Mouse (Mus musculus): ENCODE measurements around the gene Rarb. TPM values are rescaled to one million over a fixed set of nuclear protein-coding genes. Genes with fewer than 3 reads are reported as not detected.

Rarb gene
- polyA plus RNA-seq, 1 experiment = 22.2 TPM

- no peak overlapping the region for H3K27ac ChIP-seq (ENCODE audit: insufficient read depth, low read length)
- H3K4me1 ChIP-seq (ENCODE audit: control insufficient read depth, insufficient read depth, low read length) = no peaks in the 10 kb centered on the region
- TF ChIP-seq POLR2A (IDR thresholded peaks at IDR 0.05; ENCODE audit: extremely low read depth, insufficient read depth, low read length) (no peak), CTCF (IDR thresholded peaks at IDR 0.05; ENCODE audit: extremely low read depth, insufficient read depth, low read length) (no peak)
- H3K4me3 ChIP-seq (ENCODE audit: insufficient read depth, low read length) = no peak overlapping the region
Measured at GRCm38 (mm10) chr14:16554319-16554642, 264.7 kb downstream of the Rarb start.

- Histone ChIP-seq H3K27ac (ENCODE audit: insufficient read depth, low read length) (no peak overlapping the region), H3K4me3 (ENCODE audit: insufficient read depth, low read length) (no peak overlapping the region), H3K4me1 (ENCODE audit: control insufficient read depth, insufficient read depth, low read length) (peaks cover 1% of the 10 kb centered on the region; the same call in 1 of the 2 replicates)
- TF ChIP-seq POLR2A (IDR thresholded peaks at IDR 0.05; ENCODE audit: extremely low read depth, insufficient read depth, low read length) = no peak
- no peak for TF ChIP-seq CTCF (IDR thresholded peaks at IDR 0.05; ENCODE audit: extremely low read depth, insufficient read depth, low read length)
Measured at GRCm38 (mm10) chr14:16552293-16552692, 266.7 kb downstream of the Rarb start.

GRCm38 (mm10) chr14:16551843-16552242 lies 267.1 kb downstream of the Rarb start:
- Histone ChIP-seq H3K4me3 (ENCODE audit: insufficient read depth, low read length) (no peak overlapping the region), H3K4me1 (ENCODE audit: control insufficient read depth, insufficient read depth, low read length) (peaks cover 2% of the 10 kb centered on the region; the same call in 1 of the 2 replicates), H3K27ac (ENCODE audit: insufficient read depth, low read length) (no peak overlapping the region)
- no peak for TF ChIP-seq POLR2A (IDR thresholded peaks at IDR 0.05; ENCODE audit: extremely low read depth, insufficient read depth, low read length)
- no peak for TF ChIP-seq CTCF (IDR thresholded peaks at IDR 0.05; ENCODE audit: extremely low read depth, insufficient read depth, low read length)

- Histone ChIP-seq H3K4me1 (ENCODE audit: control insufficient read depth, insufficient read depth, low read length) (peaks cover 2% of the 10 kb centered on the region; the same call in 1 of the 2 replicates), H3K4me3 (ENCODE audit: insufficient read depth, low read length) (no peak overlapping the region), H3K27ac (ENCODE audit: insufficient read depth, low read length) (no peak overlapping the region)
- TF ChIP-seq CTCF (IDR thresholded peaks at IDR 0.05; ENCODE audit: extremely low read depth, insufficient read depth, low read length) (no peak), POLR2A (IDR thresholded peaks at IDR 0.05; ENCODE audit: extremely low read depth, insufficient read depth, low read length) (no peak)
Measured at GRCm38 (mm10) chr14:16548200-16548576, 270.8 kb downstream of the Rarb start.

- H3K27ac ChIP-seq (ENCODE audit: insufficient read depth, low read length) = no peak overlapping the region
- peaks cover 2% of the 10 kb centered on the region; the same call in 1 of the 2 replicates for H3K4me1 ChIP-seq (ENCODE audit: control insufficient read depth, insufficient read depth, low read length)
- H3K4me3 ChIP-seq (ENCODE audit: insufficient read depth, low read length) = no peak overlapping the region
- TF ChIP-seq POLR2A (IDR thresholded peaks at IDR 0.05; ENCODE audit: extremely low read depth, insufficient read depth, low read length) (no peak), CTCF (IDR thresholded peaks at IDR 0.05; ENCODE audit: extremely low read depth, insufficient read depth, low read length) (no peak)
Measured at GRCm38 (mm10) chr14:16547492-16548199, 271.3 kb downstream of the Rarb start.

- no peak for TF ChIP-seq POLR2A (IDR thresholded peaks at IDR 0.05; ENCODE audit: extremely low read depth, insufficient read depth, low read length)
- TF ChIP-seq CTCF (IDR thresholded peaks at IDR 0.05; ENCODE audit: extremely low read depth, insufficient read depth, low read length) = no peak
Measured at GRCm38 (mm10) chr14:16544995-16545394, 274.0 kb downstream of the Rarb start.

GRCm38 (mm10) chr14:16541641-16542040 lies 277.3 kb downstream of the Rarb start:
- Histone ChIP-seq H3K4me1 (ENCODE audit: control insufficient read depth, insufficient read depth, low read length) (no peaks in the 10 kb centered on the region), H3K27ac (ENCODE audit: insufficient read depth, low read length) (no peak overlapping the region), H3K4me3 (ENCODE audit: insufficient read depth, low read length) (no peak overlapping the region)
- no peak for TF ChIP-seq POLR2A (IDR thresholded peaks at IDR 0.05; ENCODE audit: extremely low read depth, insufficient read depth, low read length)
- TF ChIP-seq CTCF (IDR thresholded peaks at IDR 0.05; ENCODE audit: extremely low read depth, insufficient read depth, low read length) = no peak

More at GRCm38 (mm10) chr14:16544995-16545394, 274.0 kb downstream of the Rarb start:
- peaks cover 2% of the 10 kb centered on the region; the same call in 1 of the 2 replicates for H3K4me1 ChIP-seq (ENCODE audit: control insufficient read depth, insufficient read depth, low read length)
- no peak overlapping the region for H3K27ac ChIP-seq (ENCODE audit: insufficient read depth, low read length)
- no peak overlapping the region for H3K4me3 ChIP-seq (ENCODE audit: insufficient read depth, low read length)

GRCm38 (mm10) chr14:16537433-16537832 lies 281.5 kb downstream of the Rarb start:
- H3K4me1 ChIP-seq (ENCODE audit: control insufficient read depth, insufficient read depth, low read length) = no peaks in the 10 kb centered on the region

GRCm38 (mm10) chr14:16528631-16529030 lies 290.3 kb downstream of the Rarb start:
- Histone ChIP-seq H3K4me3 (ENCODE audit: insufficient read depth, low read length) (no peak overlapping the region), H3K27ac (ENCODE audit: insufficient read depth, low read length) (no peak overlapping the region), H3K4me1 (ENCODE audit: control insufficient read depth, insufficient read depth, low read length) (no peaks in the 10 kb centered on the region)
- TF ChIP-seq POLR2A (IDR thresholded peaks at IDR 0.05; ENCODE audit: extremely low read depth, insufficient read depth, low read length) (no peak), CTCF (IDR thresholded peaks at IDR 0.05; ENCODE audit: extremely low read depth, insufficient read depth, low read length) (no peak)

More at GRCm38 (mm10) chr14:16537433-16537832, 281.5 kb downstream of the Rarb start:
- TF ChIP-seq CTCF (IDR thresholded peaks at IDR 0.05; ENCODE audit: extremely low read depth, insufficient read depth, low read length) (no peak), POLR2A (IDR thresholded peaks at IDR 0.05; ENCODE audit: extremely low read depth, insufficient read depth, low read length) (no peak)
- Histone ChIP-seq H3K4me3 (ENCODE audit: insufficient read depth, low read length) (no peak overlapping the region), H3K27ac (ENCODE audit: insufficient read depth, low read length) (no peak overlapping the region)

GRCm38 (mm10) chr14:16526120-16526519 lies 292.8 kb downstream of the Rarb start:
- no peak for TF ChIP-seq POLR2A (IDR thresholded peaks at IDR 0.05; ENCODE audit: extremely low read depth, insufficient read depth, low read length)
- TF ChIP-seq CTCF (IDR thresholded peaks at IDR 0.05; ENCODE audit: extremely low read depth, insufficient read depth, low read length) = no peak
- Histone ChIP-seq H3K4me3 (ENCODE audit: insufficient read depth, low read length) (no peak overlapping the region), H3K27ac (ENCODE audit: insufficient read depth, low read length) (no peak overlapping the region), H3K4me1 (ENCODE audit: control insufficient read depth, insufficient read depth, low read length) (no peaks in the 10 kb centered on the region)

Measured in cortical plate, adult 2 months (tissue).